Mouse (Mus musculus) gastrocnemius, adult 18-20 months (tissue): ENCODE results near the gene Akap2. TPM values are rescaled to one million over a fixed set of nuclear protein-coding genes. Genes with fewer than 3 reads are reported as not detected.
A peak's percentile ranks its signal among the peaks of the same experiment; 100 is the strongest.

Experiments used
- DNase-seq: peaks from one replicate; pipeline ENCODE4 v3.0.0; 2021; ENCODE audit warnings: low spot score
- total RNA-seq, 2 experiments: library from RNA; stranded (reverse); gene quantifications; 2 replicates each; pipeline ENCODE4 v1.2.3; 2021

Gene Akap2
- total RNA-seq, 2 experiments from 2014 or later = 28.7 to 41.5 TPM

GRCm38 (mm10) chr4:57829740-57830139, 112.3 kb downstream of the Akap2 start:
- no peak for DNase-seq

DNA sequence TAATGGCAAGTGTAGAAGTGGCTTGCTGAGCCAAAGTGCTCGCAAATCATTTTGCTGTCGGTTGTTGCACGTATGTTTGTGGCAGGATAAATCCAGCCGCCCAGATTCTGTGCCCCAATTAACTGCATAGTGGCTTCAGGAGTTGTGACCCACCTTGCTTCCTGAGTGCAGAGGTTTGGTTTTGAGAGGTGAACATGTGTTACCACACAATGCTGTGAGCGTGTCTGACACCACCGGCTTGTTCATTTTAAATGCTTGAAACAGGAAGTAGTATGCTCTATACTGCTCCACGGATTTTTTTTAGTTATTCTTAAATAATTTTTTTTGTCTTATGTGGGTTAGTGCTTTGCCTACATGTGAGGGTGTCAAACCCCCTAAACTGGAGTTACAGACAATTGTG, 114.9 kb downstream of the Akap2 start:
- DNase-seq = no peak

GRCm38 (mm10) chr4:57833060-57833459, 115.6 kb downstream of the Akap2 start:
- DNase-seq = no peak

- DNase-seq = no peak
These were observed 116.7 kb downstream of the Akap2 start for GRCm38 (mm10) chr4:57834141-57834540.

- DNase-seq = no peak
These were observed 119.6 kb downstream of the Akap2 start for GRCm38 (mm10) chr4:57837089-57837488.

DNA sequence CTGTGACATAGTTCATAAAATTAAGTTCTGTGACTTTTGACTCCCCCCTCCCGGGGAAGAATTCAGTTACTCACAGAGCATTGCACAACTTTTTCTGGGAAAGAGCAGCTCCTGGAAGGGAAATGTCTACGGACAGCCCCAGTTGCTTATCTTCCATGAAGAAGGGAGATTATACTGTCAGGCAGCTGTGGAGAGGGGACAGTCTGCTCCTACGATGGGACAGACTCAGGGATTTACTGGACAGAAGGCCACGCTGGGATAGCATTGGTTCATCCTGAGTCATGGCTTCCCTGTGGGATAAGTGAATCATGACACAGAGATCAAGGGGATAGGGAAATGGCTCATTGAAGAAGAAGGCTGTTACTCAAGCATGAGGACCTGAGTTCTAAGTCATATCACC, 121.9 kb downstream of the Akap2 start:
- DNase-seq = no peak

GRCm38 (mm10) chr4:57841911-57842310, 124.5 kb downstream of the Akap2 start:
- DNase-seq = no peak

DNA sequence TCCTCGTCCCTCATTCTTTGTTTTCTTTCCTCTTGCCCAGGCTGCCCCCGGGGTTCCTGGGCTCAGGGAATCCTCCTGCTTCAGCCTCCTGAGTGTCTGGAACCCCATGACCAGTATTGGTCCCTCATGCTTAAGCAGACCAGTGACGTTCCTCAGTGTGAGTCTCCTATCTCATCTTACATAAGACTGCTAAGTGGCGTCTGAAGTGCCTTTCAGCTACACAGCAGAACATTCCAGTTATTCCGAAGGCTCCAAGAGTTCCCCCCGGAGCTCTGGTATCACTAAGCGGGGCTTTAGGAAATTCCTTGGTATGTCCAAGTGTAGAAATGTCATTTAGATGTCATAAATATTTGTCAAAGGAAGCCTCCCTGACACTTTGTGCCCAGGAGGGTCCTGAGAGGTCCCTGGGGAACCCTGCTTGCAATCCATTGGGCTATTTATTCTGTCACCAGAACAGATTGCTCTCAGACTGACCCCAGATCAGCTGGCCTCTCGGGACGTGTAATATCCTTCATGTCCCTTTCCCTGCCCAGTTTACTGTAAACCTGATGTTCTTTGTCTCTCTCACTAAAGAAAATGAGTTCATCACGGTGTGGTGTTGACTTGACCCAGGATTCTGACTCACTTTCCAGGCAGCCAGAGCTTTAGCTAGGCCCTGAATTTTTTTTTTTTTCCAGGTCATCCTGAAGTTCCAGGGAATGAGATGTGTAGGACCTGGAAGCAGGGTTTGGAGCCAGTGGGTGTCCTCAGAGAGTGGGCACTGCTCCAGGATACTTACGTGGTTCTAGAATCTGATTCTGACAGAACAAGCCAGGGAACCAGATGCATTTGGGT, 125.2 kb downstream of the Akap2 start:
- no peak for DNase-seq

DNA sequence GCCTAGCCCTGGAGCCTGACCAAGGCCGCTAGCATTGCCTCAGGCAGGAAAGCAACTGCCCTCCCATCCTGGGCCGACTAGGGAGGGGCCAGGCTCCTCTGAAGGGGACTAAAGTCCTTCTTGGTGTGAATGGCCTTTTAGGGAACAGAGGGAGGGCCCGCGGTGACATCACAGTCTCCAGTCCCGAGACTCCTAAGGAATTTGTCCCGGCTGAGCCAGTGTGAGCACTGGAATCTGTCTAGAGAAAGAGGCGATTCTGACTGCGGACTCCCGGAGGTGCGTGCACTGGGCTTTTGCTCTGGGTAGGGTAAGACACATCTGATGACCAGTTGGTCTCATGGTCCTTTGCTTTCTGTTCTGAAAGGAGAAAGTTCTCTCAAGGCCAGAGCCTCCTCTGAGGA, 127.6 kb downstream of the Akap2 start:
- peak; percentile 87 for DNase-seq

DNA sequence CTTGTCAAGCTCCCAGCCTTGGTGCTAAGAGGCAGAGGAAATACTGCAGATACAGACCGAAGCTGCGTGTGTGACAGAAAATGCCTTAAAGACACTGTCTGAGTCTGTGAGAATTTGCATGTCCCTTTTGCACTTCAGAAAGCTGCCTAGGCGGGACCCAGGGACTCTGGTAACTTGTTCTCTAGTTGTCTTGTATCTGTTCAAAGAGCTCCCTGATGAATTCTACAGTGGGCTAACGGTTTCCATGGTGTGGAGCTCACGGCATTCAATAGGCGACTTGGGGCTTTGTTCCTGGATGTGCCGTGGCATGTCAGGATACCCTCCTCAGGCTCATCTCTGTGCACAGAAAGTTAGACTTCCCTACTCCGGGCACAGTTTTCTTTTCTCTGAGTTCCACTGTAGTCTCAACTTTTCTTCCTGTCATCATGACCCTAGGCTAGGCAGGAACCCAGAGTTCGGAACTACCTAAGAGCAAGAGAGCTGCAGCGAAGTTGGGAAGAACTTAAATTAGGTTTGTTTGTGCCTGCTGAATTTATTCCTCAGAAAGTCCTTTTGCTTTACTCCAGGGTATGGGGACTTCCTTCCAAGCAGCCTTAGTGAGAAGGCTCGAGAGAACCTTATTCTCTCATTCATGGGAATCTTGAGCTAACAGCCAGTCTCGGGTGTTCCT, 128.2 kb downstream of the Akap2 start:
- DNase-seq = no peak

GRCm38 (mm10) chr4:57846381-57846990, 129.0 kb downstream of the Akap2 start:
- DNase-seq = no peak

GRCm38 (mm10) chr4:57846991-57847422, 129.6 kb downstream of the Akap2 start:
- DNase-seq = no peak

- no peak for DNase-seq
These were observed 130.2 kb downstream of the Akap2 start for GRCm38 (mm10) chr4:57847676-57848075.

GRCm38 (mm10) chr4:57849465-57849864, 132.0 kb downstream of the Akap2 start:
- no peak for DNase-seq

GRCm38 (mm10) chr4:57851731-57852130, 134.3 kb downstream of the Akap2 start:
- DNase-seq = no peak

DNA sequence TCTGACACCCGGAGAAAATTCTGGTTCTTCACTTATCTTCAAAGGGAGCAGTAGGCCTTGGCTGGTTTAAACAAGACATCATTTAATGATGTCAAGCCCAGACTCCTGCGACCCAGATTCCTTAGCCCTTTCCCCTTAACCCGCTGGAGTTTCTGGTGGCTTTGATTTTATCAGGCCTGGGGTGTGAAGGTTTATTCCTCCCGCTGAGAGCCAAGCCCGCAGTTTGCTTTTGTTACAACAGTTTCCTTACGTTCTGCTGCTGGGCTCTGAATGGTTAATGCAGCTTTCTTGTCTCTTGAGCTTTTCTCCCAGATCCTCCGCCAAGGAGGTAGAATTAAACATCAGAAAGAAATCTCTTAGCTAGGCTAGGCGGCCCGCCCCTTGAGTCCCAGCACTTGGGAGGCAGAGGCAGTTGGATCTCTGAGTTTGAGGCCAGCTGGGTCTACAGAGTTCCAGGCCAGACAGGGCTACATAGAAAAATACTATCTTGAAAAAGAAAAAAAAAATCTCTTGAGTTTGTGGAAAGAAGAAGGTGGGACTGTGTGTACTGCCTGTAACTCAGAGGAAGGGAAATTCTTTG, 135.1 kb downstream of the Akap2 start:
- DNase-seq = no peak

DNA sequence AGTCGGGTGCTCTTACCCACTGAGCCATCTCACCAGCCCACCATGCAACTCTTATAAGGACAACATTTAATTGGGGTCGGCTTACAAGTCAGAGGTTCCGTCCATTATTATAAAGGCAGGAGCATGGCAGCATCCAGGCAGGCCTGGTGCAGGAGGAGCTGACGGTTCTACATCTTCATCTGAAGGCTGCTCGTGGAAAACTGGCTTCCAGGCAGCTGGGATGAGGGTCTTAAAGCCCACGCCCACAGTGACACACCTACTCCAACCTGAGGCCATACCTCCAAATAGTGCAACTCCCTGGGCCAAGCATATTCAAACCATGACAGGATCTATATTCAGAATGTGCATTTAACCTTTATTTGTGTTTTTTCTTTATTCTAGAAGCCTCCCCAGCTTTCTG, 136.7 kb downstream of the Akap2 start:
- no peak for DNase-seq

GRCm38 (mm10) chr4:57855281-57855941, 138.0 kb downstream of the Akap2 start:
- DNase-seq = no peak

DNA sequence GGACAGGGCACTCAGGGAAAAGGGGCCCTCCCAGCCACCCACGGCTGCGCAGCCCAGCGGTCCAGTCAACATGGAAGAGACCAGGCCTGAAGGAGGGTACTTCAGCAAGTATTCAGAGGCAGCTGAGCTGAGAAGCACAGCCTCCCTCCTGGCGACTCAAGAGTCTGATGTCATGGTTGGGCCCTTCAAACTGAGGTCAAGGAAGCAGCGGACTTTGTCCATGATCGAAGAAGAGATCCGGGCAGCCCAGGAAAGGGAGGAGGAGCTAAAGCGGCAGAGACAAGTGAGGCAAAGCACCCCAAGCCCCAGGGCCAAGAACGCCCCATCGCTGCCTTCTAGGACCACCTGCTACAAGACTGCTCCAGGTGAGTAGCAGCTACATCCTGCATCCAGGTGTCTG, 139.2 kb downstream of the Akap2 start:
- no peak for DNase-seq

- peak; percentile 79 for DNase-seq
These were observed 142.8 kb downstream of the Akap2 start for GRCm38 (mm10) chr4:57860204-57860611.

GRCm38 (mm10) chr4:57861166-57861565, 143.7 kb downstream of the Akap2 start:
- DNase-seq = no peak

- no peak for DNase-seq
These were observed 144.4 kb downstream of the Akap2 start for GRCm38 (mm10) chr4:57861856-57862255.
